Mouse (Mus musculus): ENCODE results near the gene Kif26b.

Kif26b gene

GRCm38 (mm10) chr1:178528431-178529351 is at the start of gene Kif26b:
Gene Kif26b, plus strand, starts transcription at chr1:178529125.
- DNase-seq (ENCODE audit: low spot score in 2 of 2) = peak; percentile 63 to 64

DNA sequence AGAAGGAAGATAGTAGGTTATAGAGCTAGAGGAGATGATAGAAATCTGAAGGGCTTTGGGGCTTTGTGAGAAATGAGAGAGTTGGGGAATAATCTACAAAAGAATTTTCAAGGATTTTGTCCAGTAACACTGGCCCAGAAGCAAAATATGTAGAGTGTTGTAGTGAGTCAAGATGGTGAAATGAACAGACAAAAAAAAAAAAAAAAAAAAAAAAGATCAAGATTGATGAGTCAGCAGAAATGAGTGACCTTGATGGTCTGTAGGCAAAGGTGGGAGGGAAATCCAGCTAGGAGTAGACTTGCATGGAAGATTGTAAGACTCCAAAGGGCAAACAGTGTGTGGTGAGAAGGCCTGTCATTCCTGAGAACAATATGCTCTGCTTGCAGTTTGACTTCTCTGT is 45.1 kb upstream of the Kif26b start:
- no peak for DNase-seq (ENCODE audit: low spot score in 2 of 2)

GRCm38 (mm10) chr1:178485138-178485867 is 43.6 kb upstream of the Kif26b start:
- DNase-seq (ENCODE audit: low spot score in 2 of 2) = no peak

GRCm38 (mm10) chr1:178485868-178486220 is 43.1 kb upstream of the Kif26b start:
- DNase-seq (ENCODE audit: low spot score in 2 of 2) = no peak

DNA sequence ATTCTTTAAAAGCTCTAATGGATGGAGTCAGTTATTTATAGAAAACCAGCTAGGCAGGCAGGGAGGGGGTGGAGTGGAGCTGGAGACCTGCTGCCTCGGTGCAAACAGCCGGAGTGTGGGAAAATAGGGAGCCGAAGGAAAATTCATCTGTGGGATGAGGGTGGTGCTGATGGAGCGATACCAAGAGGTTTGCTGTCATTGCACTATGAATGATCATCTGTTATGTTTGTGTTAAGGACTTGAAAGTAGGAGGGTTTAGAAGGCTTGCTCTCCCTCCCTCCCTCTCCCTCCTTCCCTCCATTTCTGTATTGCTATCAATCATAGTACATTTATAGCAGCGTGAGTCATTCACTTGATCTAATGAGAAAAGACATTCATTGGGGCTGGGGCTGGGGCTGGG is 42.1 kb upstream of the Kif26b start:
- peak; percentile 48 to 60 for DNase-seq (ENCODE audit: low spot score in 2 of 2)

GRCm38 (mm10) chr1:178489127-178489526 is 39.8 kb upstream of the Kif26b start:
- no peak for DNase-seq (ENCODE audit: low spot score in 2 of 2)

DNA sequence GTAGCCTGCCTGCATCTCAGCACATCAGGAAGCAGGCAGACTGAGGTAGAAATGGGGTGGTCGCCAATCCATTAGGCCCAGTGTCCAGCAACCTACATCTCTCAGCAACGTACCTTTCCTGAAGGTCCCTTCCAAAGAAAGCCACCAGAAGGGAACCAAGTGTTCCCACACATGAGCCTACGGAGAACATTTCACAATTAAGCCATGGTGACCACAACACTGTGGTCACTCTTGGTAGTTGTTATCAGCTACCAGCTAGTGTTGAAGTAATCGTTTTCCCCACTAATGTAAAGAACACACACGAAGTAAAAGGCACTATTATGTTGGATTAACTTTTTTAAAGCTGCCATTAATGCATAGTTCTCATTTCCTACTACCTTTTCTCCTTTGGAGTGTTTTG is 37.2 kb upstream of the Kif26b start:
- DNase-seq (ENCODE audit: low spot score in 2 of 2) = no peak

DNA sequence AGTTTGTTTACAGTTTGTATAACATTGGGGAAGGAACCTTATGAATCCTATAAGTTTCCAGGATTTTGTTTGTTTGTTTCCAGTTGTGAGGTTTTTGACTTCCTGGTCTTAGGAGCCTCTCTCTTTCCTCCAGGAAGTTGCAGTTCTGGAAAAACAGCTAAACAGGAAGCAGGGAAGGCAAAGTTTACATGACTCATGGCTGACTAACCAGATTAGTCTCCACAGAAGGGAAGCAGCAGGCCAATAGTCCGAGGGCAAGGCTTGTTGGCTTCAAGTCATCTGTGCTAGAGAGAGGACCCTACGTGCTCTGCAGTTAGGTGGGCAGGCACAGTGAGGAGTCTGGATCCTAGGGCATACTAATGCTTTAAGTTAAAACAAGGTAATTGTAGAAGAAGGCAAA is 36.4 kb upstream of the Kif26b start:
- no peak for DNase-seq (ENCODE audit: low spot score in 2 of 2)

DNA sequence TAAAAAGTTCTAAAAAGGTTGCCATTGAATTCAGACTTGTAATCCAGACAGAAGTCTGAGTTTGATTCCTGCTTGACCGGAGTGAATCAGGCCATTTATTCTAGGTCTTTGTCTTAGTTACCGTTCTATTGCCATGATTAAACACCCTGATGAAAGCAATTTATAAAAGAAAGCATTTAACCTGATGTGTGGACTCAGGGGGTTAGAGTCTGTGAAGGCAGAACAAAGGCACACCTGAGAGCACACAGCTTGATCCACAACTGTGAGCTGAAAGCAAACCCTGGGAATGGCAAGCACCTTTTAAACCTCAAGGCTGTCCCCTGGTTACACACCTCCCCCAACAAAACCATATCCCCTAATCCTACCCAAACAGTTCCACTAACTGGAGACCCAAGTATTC is 32.7 kb upstream of the Kif26b start:
- DNase-seq (ENCODE audit: low spot score in 2 of 2) = no peak

GRCm38 (mm10) chr1:178496841-178497240 is 32.1 kb upstream of the Kif26b start:
- DNase-seq (ENCODE audit: low spot score in 2 of 2) = no peak

- no peak for DNase-seq (ENCODE audit: low spot score in 2 of 2)
Measured at GRCm38 (mm10) chr1:178506938-178507337, 22.0 kb upstream of the Kif26b start.

DNA sequence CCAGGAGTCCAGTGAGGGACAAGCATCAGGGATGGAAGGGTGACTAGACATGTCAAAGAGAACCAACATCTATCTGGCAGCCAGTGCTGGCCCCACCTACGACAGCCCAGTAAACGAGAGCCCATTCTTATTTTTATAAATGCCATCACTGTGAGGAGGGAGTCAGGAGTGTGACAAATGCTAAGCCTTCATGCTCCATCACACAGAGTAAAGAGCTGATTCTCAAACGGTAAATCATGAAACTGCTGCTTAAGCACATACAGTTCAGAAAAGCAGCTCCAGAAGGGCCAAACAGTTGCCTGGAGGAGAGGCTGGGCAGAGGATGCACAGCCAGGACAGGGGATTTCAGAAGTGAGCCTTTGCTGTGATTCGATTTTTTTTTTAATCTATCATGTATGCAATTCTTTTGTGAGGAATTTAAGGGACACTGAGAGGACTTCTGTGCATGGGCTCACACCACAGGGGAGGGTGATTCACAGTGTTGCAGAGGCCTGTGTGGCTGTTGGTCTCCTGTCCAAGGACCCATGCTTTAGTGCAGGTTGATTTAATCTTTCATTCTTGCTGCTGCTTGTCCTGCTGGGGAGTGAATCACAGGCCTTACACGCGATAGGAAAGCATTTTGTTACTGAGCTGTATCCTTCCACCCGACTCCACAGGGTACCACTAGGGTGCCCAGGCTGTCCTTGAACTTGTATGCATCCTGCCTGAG is 16.4 kb upstream of the Kif26b start:
- DNase-seq (ENCODE audit: low spot score in 2 of 2) = no peak

DNA sequence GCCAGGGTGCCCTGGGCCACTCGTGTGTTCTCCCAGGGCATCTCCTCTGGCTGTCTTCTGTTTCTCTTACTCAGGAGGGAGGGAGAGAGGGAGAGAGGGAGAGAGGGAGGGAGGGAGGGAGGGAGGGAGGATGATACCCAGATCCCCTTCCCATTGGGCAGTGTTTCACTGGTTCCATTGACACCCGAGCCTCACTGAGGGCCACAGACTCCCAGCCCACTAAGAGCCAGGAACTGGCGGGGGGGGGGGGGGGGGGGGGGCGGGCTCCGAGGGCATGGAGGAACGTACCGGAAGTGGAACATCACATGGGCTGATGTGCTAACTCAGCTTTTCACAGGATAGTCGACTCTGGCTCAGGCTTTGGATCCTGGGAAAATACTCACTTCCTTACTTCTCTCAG is 15.0 kb upstream of the Kif26b start:
- DNase-seq (ENCODE audit: low spot score in 2 of 2) = no peak

- DNase-seq (ENCODE audit: low spot score in 2 of 2) = no peak
Measured at GRCm38 (mm10) chr1:178515839-178516238, 13.1 kb upstream of the Kif26b start.

DNA sequence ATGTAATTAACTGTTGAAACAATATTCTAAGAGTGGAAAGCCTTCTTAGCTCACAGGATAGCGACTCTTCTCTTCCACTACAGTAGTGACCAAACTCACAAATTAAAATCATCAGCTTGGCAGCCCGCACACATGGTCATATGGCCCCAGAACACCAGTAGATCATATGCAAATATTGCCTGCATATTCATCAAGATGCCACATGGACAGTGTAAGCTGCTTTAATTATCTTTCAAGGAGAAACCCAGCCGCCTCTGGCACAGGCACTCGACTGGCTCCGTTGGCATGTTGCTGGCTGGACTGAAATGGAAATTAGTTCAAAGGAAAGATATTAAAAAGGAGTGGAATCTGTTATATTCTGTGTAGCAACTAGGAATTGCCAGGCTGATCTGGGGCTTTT is 6.5 kb upstream of the Kif26b start:
- DNase-seq (ENCODE audit: low spot score in 2 of 2) = no peak

GRCm38 (mm10) chr1:178523152-178523551 is 5.8 kb upstream of the Kif26b start:
- DNase-seq (ENCODE audit: low spot score in 2 of 2) = no peak

DNA sequence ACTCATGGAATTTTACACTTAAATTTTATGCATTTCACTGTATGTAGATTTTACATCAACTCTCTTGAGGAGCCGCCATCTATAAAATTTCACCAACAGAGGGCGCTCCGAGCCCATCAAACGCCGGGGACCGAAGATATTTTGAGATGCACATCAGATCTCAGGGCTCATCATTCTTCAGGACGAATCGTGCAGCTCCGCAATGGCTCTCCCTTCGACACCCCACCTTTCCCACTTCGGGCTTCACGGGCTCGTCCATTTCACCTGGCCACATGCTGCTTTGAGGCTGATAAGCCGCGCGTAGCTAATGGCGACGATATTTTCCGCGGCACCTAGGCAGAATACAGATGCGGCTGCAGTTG is 1.8 kb upstream of the Kif26b start:
- peak; percentile 79 to 85 for DNase-seq (ENCODE audit: low spot score in 2 of 2)

DNA sequence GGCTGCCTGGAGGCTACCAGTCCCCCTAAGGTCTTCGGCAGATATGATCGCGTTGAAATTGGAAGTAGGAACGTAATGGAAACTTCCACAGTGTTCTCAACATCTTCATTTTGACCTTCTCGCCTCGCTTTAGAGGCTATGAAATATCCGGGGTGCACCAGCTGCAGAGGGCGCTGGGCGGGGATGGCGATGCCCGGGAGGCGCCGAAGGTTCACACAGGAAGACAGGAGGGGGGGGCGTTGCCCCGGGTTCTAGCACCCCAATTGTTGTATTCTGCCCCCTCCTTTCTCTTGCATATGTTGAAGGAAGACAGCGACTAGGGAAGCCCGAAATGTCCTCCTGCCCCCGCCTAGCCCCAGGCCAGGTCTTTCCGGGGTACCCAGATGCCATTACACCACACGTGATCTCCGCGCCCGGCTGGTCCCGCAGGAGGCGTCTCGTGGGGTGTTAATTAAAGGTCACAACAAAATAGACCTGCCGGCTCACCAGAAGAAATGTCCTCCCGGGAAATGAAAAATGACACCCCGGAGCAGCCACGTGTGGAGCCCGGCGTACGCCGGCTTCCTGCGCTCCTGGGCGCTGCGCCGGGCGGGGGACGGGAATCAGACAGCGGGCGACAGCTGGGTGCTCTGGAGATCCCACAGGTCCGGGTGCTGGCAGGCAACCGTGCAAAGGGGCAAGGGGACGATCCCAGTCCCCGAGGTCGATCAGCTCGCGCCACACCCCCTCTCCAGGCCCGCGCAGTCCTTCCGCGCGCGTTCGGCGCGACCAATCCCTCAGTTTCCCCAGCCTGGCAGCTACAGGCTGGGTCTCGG is 1.2 kb upstream of the Kif26b start:
- DNase-seq (ENCODE audit: low spot score in 2 of 2) = peak; percentile 54 to 57

DNA sequence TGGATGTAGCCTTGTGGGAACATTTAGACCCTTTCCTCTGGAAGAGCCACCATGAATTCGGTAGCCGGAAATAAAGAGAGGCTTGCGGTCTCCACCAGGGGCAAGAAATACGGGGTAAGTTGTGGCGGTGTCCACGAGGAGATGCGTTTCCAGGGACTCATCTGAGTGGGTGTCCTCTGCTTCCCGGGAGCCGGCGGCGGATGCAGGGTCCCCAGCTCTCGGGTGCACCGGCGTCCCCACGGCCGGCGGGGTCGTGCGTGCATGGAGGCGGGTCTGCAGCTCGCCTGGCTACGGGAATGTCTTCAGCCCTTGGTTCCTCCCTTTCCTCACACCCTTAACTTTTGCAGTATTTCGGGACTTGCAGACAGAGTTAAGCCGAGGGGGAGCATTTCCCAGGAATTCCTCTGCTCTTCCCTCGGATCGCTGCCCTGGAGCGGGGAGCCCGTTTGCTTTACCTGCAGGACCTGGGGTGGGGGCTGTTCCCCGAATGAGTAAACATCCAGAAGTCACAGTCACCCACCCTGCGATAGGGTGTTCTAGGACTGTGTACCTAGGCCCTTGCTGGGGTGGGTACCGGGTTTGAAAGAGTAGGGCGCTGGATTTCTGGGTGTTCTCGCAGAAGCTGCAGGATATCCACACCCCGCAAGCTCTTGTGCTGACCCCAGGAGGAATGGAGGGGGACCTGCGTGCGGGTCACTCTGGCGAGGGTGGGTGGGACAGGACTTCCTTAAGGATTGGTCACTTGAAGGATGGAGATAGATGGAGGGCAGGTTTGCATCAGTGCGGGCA is 781 bp downstream of the Kif26b start:
- DNase-seq (ENCODE audit: low spot score in 2 of 2) = peak; percentile 25 to 47

DNA sequence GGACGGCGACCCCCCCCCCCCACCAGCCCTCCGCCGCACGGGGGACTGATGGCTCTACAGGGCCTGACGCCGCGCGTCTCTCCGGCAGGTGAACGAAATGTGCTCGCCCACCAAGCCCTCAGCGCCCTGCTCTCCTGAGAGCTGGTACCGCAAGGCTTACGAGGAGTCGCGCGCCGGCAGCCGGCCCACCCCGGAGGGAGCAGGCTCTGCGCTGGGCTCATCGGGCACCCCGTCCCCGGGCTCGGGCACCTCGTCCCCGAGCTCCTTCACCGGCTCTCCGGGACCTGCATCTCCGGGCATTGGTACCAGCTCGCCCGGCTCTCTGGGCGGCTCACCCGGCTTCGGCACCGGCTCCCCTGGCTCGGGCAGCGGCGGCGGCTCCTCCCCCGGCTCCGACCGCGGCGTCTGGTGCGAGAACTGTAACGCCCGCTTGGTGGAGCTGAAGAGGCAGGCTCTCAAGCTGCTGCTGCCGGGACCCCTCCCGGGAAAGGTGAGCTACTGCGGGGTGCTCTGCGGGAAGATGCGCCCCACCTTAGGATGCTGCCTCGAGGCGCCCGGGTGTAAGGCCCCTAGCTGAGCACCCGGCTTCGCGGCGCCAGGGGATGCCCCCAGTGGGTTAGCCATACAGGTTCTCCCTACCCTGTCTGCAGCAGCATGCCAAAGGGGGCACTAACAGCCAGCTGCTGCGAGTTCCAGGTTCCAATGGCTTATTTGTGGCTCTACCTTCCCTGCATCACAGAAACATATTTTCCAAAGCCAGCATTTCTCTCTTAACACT is 1.6 kb downstream of the Kif26b start:
- DNase-seq (ENCODE audit: low spot score in 2 of 2) = peak; percentile 86 to 87
